Mouse (Mus musculus) limb, embryonic 14.5 days (tissue): ENCODE measurements around the gene Slc1a2. TPM values are rescaled to one million over a fixed set of nuclear protein-coding genes. Genes with fewer than 3 reads are reported as not detected.

Experiments used
- ATAC-seq: fragments of 200-750 bp; cut with Nextera tagmentation; 2 replicates; pipeline ENCODE4 v1.8.0; 2017; ENCODE audit warnings: low read depth, moderate number of reproducible peaks, moderate TSS enrichment; ENCODE audit not compliant: low FRiP score
- DNase-seq: peaks from one replicate; pipeline ENCODE4 v3.0.0-alpha.2; 2015; ENCODE audit warnings: low spot score
- H3K27ac ChIP-seq: fragments of 300-500 bp; sonication (generic); replicated peaks from 2 replicates; pipeline ENCODE4 v1.5.1; 2014; ENCODE audit warnings: low read depth, mild to moderate bottlenecking, low read length, moderate library complexity, mixed read lengths
- H3K27me3 ChIP-seq: fragments of 300-500 bp; sonication (generic); 2 replicates; pipeline ENCODE4 v1.6.1; 2014; ENCODE audit warnings: low read length, mixed read lengths; ENCODE audit not compliant: control insufficient read depth, insufficient read depth
- H3K36me3 ChIP-seq: fragments of 300-500 bp; sonication (generic); 2 replicates; pipeline ENCODE4 v1.6.1; 2014; ENCODE audit warnings: mild to moderate bottlenecking, low read length, moderate library complexity, mixed read lengths; ENCODE audit not compliant: control insufficient read depth, insufficient read depth
- H3K4me1 ChIP-seq: fragments of 300-500 bp; sonication (generic); 2 replicates; pipeline ENCODE4 v1.6.1; 2014; ENCODE audit warnings: antibody characterized with exemption, low read length, mixed read lengths; ENCODE audit not compliant: control insufficient read depth, insufficient read depth
- H3K4me2 ChIP-seq: fragments of 300-500 bp; sonication (generic); replicated peaks from 2 replicates; pipeline ENCODE4 v1.6.1; 2014; ENCODE audit warnings: low read depth, mild to moderate bottlenecking, low read length, moderate library complexity; ENCODE audit not compliant: severe bottlenecking
- H3K4me3 ChIP-seq: fragments of 300-500 bp; sonication (generic); replicated peaks from 2 replicates; pipeline ENCODE4 v1.5.1; 2014; ENCODE audit warnings: low read length
- H3K9ac ChIP-seq: fragments of 300-500 bp; sonication (generic); 2 replicates; pipeline ENCODE4 v1.6.1; 2014; ENCODE audit warnings: mild to moderate bottlenecking, low read depth, low read length, moderate library complexity; ENCODE audit not compliant: severe bottlenecking
- H3K9me3 ChIP-seq: fragments of 300-500 bp; sonication (generic); 2 replicates; pipeline ENCODE4 v1.6.1; 2016; ENCODE audit warnings: low read length; ENCODE audit not compliant: control insufficient read depth
- POLR2A ChIP-seq: fragments of 200-500 bp; IDR thresholded peaks from 2 replicates; pipeline ENCODE4 v1.8.0; 2012; ENCODE audit warnings: inconsistent platforms, mild to moderate bottlenecking, moderate library complexity, borderline replicate concordance; ENCODE audit not compliant: insufficient read depth, insufficient read length; ENCODE audit errors: extremely low read depth
- WGBS: fragments of 180-500 bp; shearing (Covaris S2); extraction: QIAGEN DNeasy Blood & Tissue Kit; methylation state at CpG from one replicate; pipeline ENCODE4 v1.1.7; 2014; 5-methylcytosine and 5-hydroxymethylcytosine counted together
- polyA plus RNA-seq, 2 experiments: library from polyadenylated mRNA; depleted of rRNA in 1 of 2; stranded (reverse) in 1 of 2; unstranded in 1 of 2; fragments of >200 nt; fragmentation: Nextera tagmentation in 1 of 2; extraction: Ambion mirVana in 1 of 2; gene quantifications; 2 replicates each; pipeline versions ENCODE4 v1.2.1 to v1.2.3; 2012 to 2014

Gene Slc1a2
- polyA plus RNA-seq, 2 experiments, result 0.89 to 1.6 TPM

- ATAC-seq, result no peak
- 97% methylated on average over 1 of the region's 1 CpGs for WGBS
- H3K9me3 ChIP-seq, result no peaks in the 10 kb centered on the region
Measured at GRCm38 (mm10) chr2:102624538-102624937, 33.9 kb upstream of the Slc1a2 start.

GRCm38 (mm10) chr2:102632361-102632760 is 26.1 kb upstream of the Slc1a2 start:
- H3K9me3 ChIP-seq, result no peaks in the 10 kb centered on the region
- no peak overlapping the region for H3K27ac ChIP-seq
- TF ChIP-seq POLR2A, result no peak
- H3K4me3 ChIP-seq, result no peak overlapping the region
- 91% methylated on average over 4 of the region's 4 CpGs for WGBS
- no peak for DNase-seq
- no peak overlapping the region for H3K4me2 ChIP-seq
- H3K36me3 ChIP-seq, result no peaks in the 10 kb centered on the region
- no peak for ATAC-seq
- no peak overlapping the region for H3K9ac ChIP-seq
- H3K4me1 ChIP-seq, result no peaks in the 10 kb centered on the region
- no peaks in the 10 kb centered on the region for H3K27me3 ChIP-seq

More at GRCm38 (mm10) chr2:102624538-102624937, 33.9 kb upstream of the Slc1a2 start:
- no peak overlapping the region for H3K4me2 ChIP-seq
- H3K36me3 ChIP-seq, result no peaks in the 10 kb centered on the region
- H3K9ac ChIP-seq, result no peak overlapping the region
- H3K4me3 ChIP-seq, result no peak overlapping the region
- H3K4me1 ChIP-seq, result no peaks in the 10 kb centered on the region
- H3K27ac ChIP-seq, result no peak overlapping the region
- no peak for DNase-seq
- no peaks in the 10 kb centered on the region for H3K27me3 ChIP-seq
- TF ChIP-seq POLR2A, result no peak

- H3K4me3 ChIP-seq, result no peak overlapping the region
- no peaks in the 10 kb centered on the region for H3K4me1 ChIP-seq
- 89% methylated on average over 1 of the region's 1 CpGs for WGBS
- no peaks in the 10 kb centered on the region for H3K36me3 ChIP-seq
- ATAC-seq (no peak), DNase-seq (no peak)
- no peaks in the 10 kb centered on the region for H3K27me3 ChIP-seq
- no peaks in the 10 kb centered on the region for H3K9me3 ChIP-seq
- no peak for TF ChIP-seq POLR2A
- H3K4me2 ChIP-seq, result no peak overlapping the region
- no peak overlapping the region for H3K9ac ChIP-seq
- no peak overlapping the region for H3K27ac ChIP-seq
Measured at GRCm38 (mm10) chr2:102634010-102634409, 24.4 kb upstream of the Slc1a2 start.

- Histone ChIP-seq H3K9me3 (no peaks in the 10 kb centered on the region), H3K9ac (no peak overlapping the region), H3K36me3 (no peaks in the 10 kb centered on the region), H3K4me2 (no peak overlapping the region), H3K27ac (no peak overlapping the region), H3K27me3 (no peaks in the 10 kb centered on the region), H3K4me1 (no peaks in the 10 kb centered on the region), H3K4me3 (no peak overlapping the region)
- DNase-seq, result no peak
- ATAC-seq, result no peak
- no peak for TF ChIP-seq POLR2A
- WGBS, result 75% methylated on average over 3 of the region's 3 CpGs
Measured at GRCm38 (mm10) chr2:102635523-102636060, 22.9 kb upstream of the Slc1a2 start.

GRCm38 (mm10) chr2:102636116-102636600 is 22.3 kb upstream of the Slc1a2 start:
- WGBS, result 90% methylated on average over 7 of the region's 7 CpGs
- no peaks in the 10 kb centered on the region for H3K4me1 ChIP-seq

GRCm38 (mm10) chr2:102638140-102638539 is 20.3 kb upstream of the Slc1a2 start:
- no peak for DNase-seq
- no peak overlapping the region for H3K27ac ChIP-seq
- no peaks in the 10 kb centered on the region for H3K36me3 ChIP-seq
- no peaks in the 10 kb centered on the region for H3K27me3 ChIP-seq
- WGBS, result 57% methylated on average over 5 of the region's 5 CpGs
- H3K9ac ChIP-seq, result no peak overlapping the region
- ATAC-seq, result no peak
- H3K4me3 ChIP-seq, result no peak overlapping the region
- H3K9me3 ChIP-seq, result no peaks in the 10 kb centered on the region
- no peaks in the 10 kb centered on the region for H3K4me1 ChIP-seq
- TF ChIP-seq POLR2A, result no peak
- H3K4me2 ChIP-seq, result no peak overlapping the region

More at GRCm38 (mm10) chr2:102636116-102636600, 22.3 kb upstream of the Slc1a2 start:
- H3K9me3 ChIP-seq, result no peaks in the 10 kb centered on the region
- H3K27me3 ChIP-seq, result no peaks in the 10 kb centered on the region
- H3K9ac ChIP-seq, result no peak overlapping the region
- H3K36me3 ChIP-seq, result no peaks in the 10 kb centered on the region
- DNase-seq (no peak), ATAC-seq (no peak)
- H3K4me2 ChIP-seq, result no peak overlapping the region
- no peak overlapping the region for H3K27ac ChIP-seq
- no peak overlapping the region for H3K4me3 ChIP-seq
- TF ChIP-seq POLR2A, result no peak
